Mouse (Mus musculus) heart, embryonic 11.5 days (tissue): ENCODE measurements around the gene Synm. TPM values are rescaled to one million over a fixed set of nuclear protein-coding genes. Genes with fewer than 3 reads are reported as not detected.

Experiments used
- ATAC-seq: fragments of 200-750 bp; cut with Nextera tagmentation; replicated peaks from 2 replicates; pipeline ENCODE4 v1.8.0; 2017; ENCODE audit warnings: moderate library complexity; ENCODE audit not compliant: insufficient number of reproducible peaks, low FRiP score, low TSS enrichment
- H3K27ac ChIP-seq: fragments of 300-500 bp; sonication (generic); 2 replicates; pipeline ENCODE4 v1.5.1; 2014; ENCODE audit warnings: mild to moderate bottlenecking, low read depth, low read length
- H3K27me3 ChIP-seq: fragments of 300-500 bp; sonication (generic); 2 replicates; pipeline ENCODE4 v1.6.1; 2014; ENCODE audit warnings: mild to moderate bottlenecking, low read length, mixed read lengths; ENCODE audit not compliant: control insufficient read depth, insufficient read depth
- H3K36me3 ChIP-seq: fragments of 300-500 bp; sonication (generic); 2 replicates; pipeline ENCODE4 v1.6.1; 2014; ENCODE audit warnings: mild to moderate bottlenecking, low read length, moderate library complexity, mixed read lengths; ENCODE audit not compliant: control insufficient read depth, insufficient read depth
- H3K4me1 ChIP-seq: fragments of 300-500 bp; sonication (generic); 2 replicates; pipeline ENCODE4 v1.6.1; 2014; ENCODE audit warnings: low read length; ENCODE audit not compliant: control insufficient read depth, insufficient read depth
- H3K4me2 ChIP-seq: fragments of 300-500 bp; sonication (generic); 2 replicates; pipeline ENCODE4 v1.6.1; 2014; ENCODE audit warnings: mild to moderate bottlenecking, moderate library complexity
- H3K4me3 ChIP-seq: fragments of 300-500 bp; sonication (generic); 2 replicates; pipeline ENCODE4 v1.5.1; 2014; ENCODE audit warnings: low read depth, low read length
- H3K9ac ChIP-seq: fragments of 300-500 bp; sonication (generic); 2 replicates; pipeline ENCODE4 v1.6.1; 2014; ENCODE audit warnings: mild to moderate bottlenecking, low read depth, low read length, moderate library complexity
- H3K9me3 ChIP-seq: fragments of 300-500 bp; sonication (generic); replicated peaks from 2 replicates; pipeline ENCODE4 v1.6.1; 2016; ENCODE audit warnings: low read length; ENCODE audit not compliant: control insufficient read depth
- WGBS: fragments of 180-500 bp; shearing (Covaris S2); extraction: QIAGEN DNeasy Blood & Tissue Kit; methylation state at CpG from one replicate; pipeline ENCODE4 v1.1.7; 2014; ENCODE audit not compliant: insufficient replicate concordance; 5-methylcytosine and 5-hydroxymethylcytosine counted together
- polyA plus RNA-seq: library from polyadenylated mRNA; unstranded; fragments of >200 nt; fragmentation: Nextera tagmentation; extraction: Ambion mirVana; gene quantifications from 2 replicates; pipeline ENCODE4 v1.2.1, GENCODE M21; 2014

The Synm gene
- polyA plus RNA-seq, 1 experiment from 2014 or later: 3.4 TPM

- H3K27ac ChIP-seq: no peak overlapping the region
Observed at GRCm38 (mm10) chr7:67758858-67759628, 499 bp downstream of the Synm start.

GRCm38 (mm10) chr7:67758506-67758857 is 1.1 kb downstream of the Synm start:
- 3% methylated on average over 19 of the region's 19 CpGs for WGBS
- no peaks in the 10 kb centered on the region; the same call in 1 of the 2 replicates for H3K4me1 ChIP-seq
- H3K4me3 ChIP-seq: peak overlapping the region; percentile 63
- no peaks in the 10 kb centered on the region for H3K9me3 ChIP-seq
- no peak for ATAC-seq
- H3K36me3 ChIP-seq: no peaks in the 10 kb centered on the region
- H3K4me2 ChIP-seq: peak overlapping the region; percentile 100
- H3K27me3 ChIP-seq: peaks cover 10% of the 10 kb centered on the region
- H3K9ac ChIP-seq: peak overlapping the region; percentile 69
- no peak overlapping the region for H3K27ac ChIP-seq

More at GRCm38 (mm10) chr7:67758858-67759628, 499 bp downstream of the Synm start:
- peak; percentile 62 for ATAC-seq
- H3K9ac ChIP-seq: peak overlapping the region; percentile 69
- H3K27me3 ChIP-seq: peaks cover 10% of the 10 kb centered on the region
- H3K4me3 ChIP-seq: peak overlapping the region; percentile 63
- WGBS: under 1% methylated on average over 92 of the region's 92 CpGs
- H3K36me3 ChIP-seq: no peaks in the 10 kb centered on the region
- no peaks in the 10 kb centered on the region for H3K9me3 ChIP-seq
- H3K4me1 ChIP-seq: no peaks in the 10 kb centered on the region; the same call in 1 of the 2 replicates
- H3K4me2 ChIP-seq: peak overlapping the region; percentile 100

GRCm38 (mm10) chr7:67756636-67757035 is 2.9 kb downstream of the Synm start:
- Histone ChIP-seq H3K4me2 (no peak overlapping the region), H3K36me3 (no peaks in the 10 kb centered on the region), H3K4me1 (no peaks in the 10 kb centered on the region; the same call in 1 of the 2 replicates), H3K27me3 (peaks cover 10% of the 10 kb centered on the region), H3K27ac (no peak overlapping the region), H3K4me3 (no peak overlapping the region), H3K9ac (no peak overlapping the region), H3K9me3 (no peaks in the 10 kb centered on the region)
- no peak for ATAC-seq
- WGBS: 71% methylated on average over 5 of the region's 5 CpGs

- Histone ChIP-seq H3K4me1 (no peaks in the 10 kb centered on the region; the same call in 1 of the 2 replicates), H3K4me2 (no peak overlapping the region)
- WGBS: 79% methylated on average over 7 of the region's 7 CpGs
Observed at GRCm38 (mm10) chr7:67755366-67755765, 4.2 kb downstream of the Synm start.

GRCm38 (mm10) chr7:67754606-67755005 is 4.9 kb downstream of the Synm start:
- no peaks in the 10 kb centered on the region for H3K9me3 ChIP-seq
- no peak overlapping the region for H3K27ac ChIP-seq
- peaks cover 10% of the 10 kb centered on the region for H3K27me3 ChIP-seq
- no peak overlapping the region for H3K9ac ChIP-seq
- no peaks in the 10 kb centered on the region for H3K36me3 ChIP-seq
- ATAC-seq: no peak
- no peak overlapping the region for H3K4me3 ChIP-seq
- WGBS: 70% methylated on average over 11 of the region's 11 CpGs
- H3K4me1 ChIP-seq: no peaks in the 10 kb centered on the region; the same call in 1 of the 2 replicates
- H3K4me2 ChIP-seq: no peak overlapping the region

More at GRCm38 (mm10) chr7:67755366-67755765, 4.2 kb downstream of the Synm start:
- no peak overlapping the region for H3K4me3 ChIP-seq
- H3K9me3 ChIP-seq: no peaks in the 10 kb centered on the region
- no peak overlapping the region for H3K9ac ChIP-seq
- no peaks in the 10 kb centered on the region for H3K36me3 ChIP-seq
- peaks cover 10% of the 10 kb centered on the region for H3K27me3 ChIP-seq
- ATAC-seq: no peak
- H3K27ac ChIP-seq: no peak overlapping the region

GRCm38 (mm10) chr7:67749441-67750239 is 9.9 kb downstream of the Synm start:
- peaks cover 4% of the 10 kb centered on the region; the same call in 1 of the 2 replicates for H3K36me3 ChIP-seq
- no peaks in the 10 kb centered on the region for H3K9me3 ChIP-seq
- no peaks in the 10 kb centered on the region for H3K4me1 ChIP-seq
- no peaks in the 10 kb centered on the region for H3K27me3 ChIP-seq
- ATAC-seq: no peak
- H3K9ac ChIP-seq: no peak overlapping the region
- no peak overlapping the region for H3K4me3 ChIP-seq
- H3K27ac ChIP-seq: no peak overlapping the region
- no peak overlapping the region for H3K4me2 ChIP-seq
- WGBS: 73% methylated on average over 4 of the region's 4 CpGs

GRCm38 (mm10) chr7:67747731-67748305 is 11.7 kb downstream of the Synm start:
- H3K27ac ChIP-seq: no peak overlapping the region
- no peaks in the 10 kb centered on the region for H3K27me3 ChIP-seq
- no peaks in the 10 kb centered on the region for H3K4me1 ChIP-seq
- H3K9ac ChIP-seq: no peak overlapping the region
- H3K4me3 ChIP-seq: no peak overlapping the region
- H3K36me3 ChIP-seq: peaks cover 4% of the 10 kb centered on the region; the same call in 1 of the 2 replicates
- H3K9me3 ChIP-seq: no peaks in the 10 kb centered on the region
- no peak for ATAC-seq
- 85% methylated on average over 4 of the region's 4 CpGs for WGBS
- H3K4me2 ChIP-seq: no peak overlapping the region

GRCm38 (mm10) chr7:67741706-67742105 is 17.8 kb downstream of the Synm start:
- H3K4me1 ChIP-seq: peaks cover 17% of the 10 kb centered on the region
- H3K27me3 ChIP-seq: no peaks in the 10 kb centered on the region
- ATAC-seq: 0 out of 2 replicates have a peak, but pooled peaks have one; percentile 42
- no peaks in the 10 kb centered on the region for H3K9me3 ChIP-seq
- H3K27ac ChIP-seq: peak overlapping the region; percentile 71
- WGBS: 44% methylated on average over 7 of the region's 7 CpGs
- H3K4me2 ChIP-seq: no peak overlapping the region
- H3K36me3 ChIP-seq: no peaks in the 10 kb centered on the region
- H3K4me3 ChIP-seq: no peak overlapping the region
- no peak overlapping the region; the same call in 1 of the 2 replicates for H3K9ac ChIP-seq
